Mouse (Mus musculus) mature B cell (primary cell): ENCODE data around the gene Pnkp.

Experiments used
- in situ Hi-C: fragments of 300-500 bp; cut with MboI; formaldehyde crosslinking; loops from 2 replicates; pipeline ENCODE4 v1.14.3; 2019

Gene Pnkp

DNA sequence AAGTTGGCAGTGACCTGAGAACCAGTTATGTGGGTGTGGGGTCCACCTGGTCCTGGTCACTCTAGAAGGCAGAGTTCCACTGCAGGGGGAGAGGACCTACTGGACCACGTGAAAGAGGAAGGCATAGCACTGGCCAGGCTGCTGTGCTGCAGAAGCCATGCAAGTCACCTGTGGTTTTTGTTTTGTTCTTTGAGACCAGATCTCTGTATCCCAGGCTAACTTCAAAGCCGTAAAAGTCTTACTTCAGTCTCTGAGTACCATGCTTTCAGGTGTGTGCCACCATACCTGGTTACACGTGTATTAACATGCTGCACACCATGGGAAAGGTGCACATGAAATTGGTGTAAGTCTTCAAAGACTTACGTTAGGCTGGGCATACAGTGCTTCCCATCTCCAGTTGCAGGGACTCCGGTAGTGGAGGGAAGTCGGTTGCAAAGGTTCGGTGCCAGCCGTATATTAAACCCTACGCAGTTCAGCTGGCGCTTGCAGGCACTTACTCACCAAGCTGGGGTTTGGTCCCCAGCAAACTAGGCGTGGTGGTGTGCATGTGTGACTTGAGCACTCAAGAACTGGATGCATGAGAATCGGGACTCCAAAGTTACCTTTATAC is 5.2 kb upstream of the Pnkp start:
- in situ Hi-C loops = no loop called here

DNA sequence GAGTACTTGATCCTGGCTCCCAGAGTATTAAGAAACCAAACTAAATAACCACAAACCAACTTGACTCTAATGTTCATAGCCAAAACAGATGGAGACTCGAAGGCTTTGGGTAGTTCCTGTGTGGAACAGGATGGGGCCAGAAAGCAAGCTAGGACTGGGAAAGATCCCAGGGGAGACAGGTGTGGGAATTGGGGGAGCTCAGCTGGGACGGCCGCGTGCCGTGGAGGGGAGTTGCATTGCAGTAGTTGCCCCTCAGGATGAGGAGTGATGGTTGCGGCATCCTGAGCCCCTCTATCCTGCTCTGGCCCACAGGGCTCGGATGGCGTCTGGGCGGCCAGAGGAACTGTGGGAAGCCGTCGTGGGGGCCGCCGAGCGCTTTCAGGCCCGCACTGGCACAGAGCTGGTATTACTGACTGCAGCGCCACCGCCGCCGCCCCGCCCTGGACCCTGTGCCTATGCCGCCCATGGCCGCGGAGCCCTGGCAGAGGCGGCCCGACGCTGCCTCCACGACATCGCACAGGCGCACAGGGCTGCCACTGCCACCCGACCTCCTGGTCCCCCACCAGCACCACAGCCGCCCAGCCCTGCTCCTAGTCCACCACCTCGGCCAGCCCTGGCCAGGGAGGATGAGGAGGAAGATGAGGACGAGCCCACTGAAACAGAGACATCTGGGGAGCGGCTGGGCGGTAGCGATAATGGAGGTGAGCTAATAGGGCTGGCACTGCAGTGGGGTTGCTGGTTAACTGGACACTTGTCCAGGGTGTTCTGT is 4.5 kb upstream of the Pnkp start:
- in situ Hi-C loops = no loop called here

DNA sequence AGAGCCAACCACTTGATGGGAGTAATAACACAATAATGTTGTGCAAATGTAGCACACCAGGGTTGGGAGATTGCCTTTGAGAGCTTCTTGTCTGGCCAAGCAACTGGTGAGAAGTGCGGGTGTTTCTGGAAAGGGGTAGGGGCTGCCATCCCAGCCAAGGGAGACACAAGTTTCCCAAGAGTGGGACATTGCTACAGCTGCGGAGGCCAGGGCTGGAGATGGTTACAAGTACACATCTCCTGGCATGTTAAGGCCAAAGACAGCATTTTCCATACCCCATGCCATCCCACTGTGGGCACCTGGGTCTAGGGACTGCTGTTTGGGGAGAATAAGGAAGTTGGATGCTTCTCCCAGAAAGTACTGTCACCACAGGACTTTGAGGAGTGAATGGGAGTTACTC is 3.9 kb upstream of the Pnkp start:
- in situ Hi-C loops = no loop called here

GRCm38 (mm10) chr7:44853596-44854355 is 3.2 kb upstream of the Pnkp start:
- in situ Hi-C loops = no loop called here

DNA sequence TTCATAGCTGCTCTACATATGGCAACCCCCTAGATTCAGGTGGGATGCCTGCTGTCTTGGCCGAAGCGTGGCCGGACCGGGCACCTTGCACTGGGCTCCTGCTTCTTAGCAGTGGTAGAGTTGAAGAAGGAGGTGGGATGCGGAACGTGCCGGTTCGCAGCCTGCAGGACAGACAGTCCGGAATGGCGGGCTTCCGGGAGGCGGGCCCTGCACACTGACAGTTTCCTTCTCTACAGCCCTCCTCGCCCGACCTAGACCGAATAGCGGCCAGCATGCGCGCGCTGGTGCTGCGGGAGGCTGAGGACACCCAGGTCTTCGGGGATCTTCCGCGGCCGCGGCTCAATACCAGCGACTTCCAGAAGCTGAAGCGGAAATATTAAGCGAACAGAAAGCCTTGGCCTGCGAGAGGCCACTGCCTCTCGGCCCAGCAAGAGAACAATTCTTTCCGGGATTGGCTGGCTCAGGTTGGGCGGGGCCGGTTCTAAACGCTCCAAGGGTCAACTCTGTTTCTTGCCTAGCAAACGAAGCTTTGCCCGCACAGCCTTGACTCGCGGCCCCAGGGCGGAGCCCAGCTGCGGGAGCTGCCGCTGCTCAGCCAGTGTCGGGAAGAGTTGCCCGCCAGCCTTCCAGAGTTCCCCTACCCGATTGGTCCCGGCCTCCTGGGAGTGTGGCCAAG is 2.4 kb upstream of the Pnkp start:
- in situ Hi-C loops = no loop called here

DNA sequence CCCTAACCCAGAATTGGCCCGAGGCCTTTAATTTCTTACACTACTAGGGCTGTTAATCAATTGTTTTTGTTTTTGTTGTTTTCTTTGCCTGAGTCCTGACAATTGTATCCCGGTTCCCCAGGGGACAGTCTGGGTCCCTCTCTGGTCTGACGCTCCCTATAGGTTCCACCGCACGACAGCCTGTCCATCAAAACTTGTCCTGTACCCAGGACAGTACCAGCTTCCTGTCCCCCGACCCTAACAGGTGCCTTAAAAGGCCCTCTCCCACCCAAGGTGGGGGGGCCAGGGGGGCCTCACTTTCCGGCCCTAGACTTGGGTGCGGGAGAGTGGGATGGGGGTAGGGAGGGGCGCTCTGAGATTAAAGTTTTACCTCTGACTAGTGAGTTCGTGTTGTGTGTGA is 1.9 kb upstream of the Pnkp start:
- in situ Hi-C loops = no loop called here

- in situ Hi-C loops = no loop called here
Observed at GRCm38 (mm10) chr7:44856265-44856916, 548 bp upstream of the Pnkp start.

DNA sequence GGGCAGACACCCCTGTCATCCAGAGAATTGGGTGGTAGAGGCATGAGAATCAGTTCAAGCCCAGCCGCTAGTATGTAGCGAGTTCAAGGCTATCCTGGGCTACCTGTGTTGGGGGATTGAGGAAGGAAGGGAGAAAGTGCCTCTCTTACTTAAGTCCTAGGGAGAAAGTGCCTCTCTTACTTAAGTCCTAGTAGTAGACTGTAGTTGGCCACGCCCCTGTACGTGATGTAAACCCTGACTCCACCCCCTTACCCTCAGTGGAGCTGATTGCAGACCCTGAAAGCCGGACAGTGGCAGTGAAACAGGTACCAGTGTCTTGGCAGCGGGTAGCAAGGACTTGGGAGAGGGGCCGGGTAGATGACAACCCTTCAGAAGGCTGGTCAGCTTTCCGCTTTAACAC is 966 bp downstream of the Pnkp start:
- in situ Hi-C loops = no loop called here

DNA sequence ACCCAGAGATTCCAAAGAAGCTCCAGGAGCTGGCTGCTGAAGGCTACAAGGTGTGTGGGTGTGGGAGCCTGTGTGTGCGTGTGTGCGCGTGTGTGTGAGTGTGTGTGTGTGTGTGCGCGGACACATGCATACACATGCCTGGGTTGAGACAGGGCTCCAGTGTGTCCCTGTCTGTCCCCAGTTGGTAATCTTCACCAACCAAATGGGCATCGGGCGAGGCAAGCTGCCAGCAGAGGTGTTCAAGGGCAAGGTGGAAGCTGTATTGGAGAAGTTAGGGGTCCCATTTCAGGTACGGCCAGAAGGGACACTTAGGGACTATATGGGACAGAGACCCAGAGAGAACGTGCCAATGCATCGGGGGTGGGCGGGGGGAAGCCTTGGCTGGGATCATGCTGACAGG is 3.0 kb downstream of the Pnkp start:
- in situ Hi-C loops = no loop called here

DNA sequence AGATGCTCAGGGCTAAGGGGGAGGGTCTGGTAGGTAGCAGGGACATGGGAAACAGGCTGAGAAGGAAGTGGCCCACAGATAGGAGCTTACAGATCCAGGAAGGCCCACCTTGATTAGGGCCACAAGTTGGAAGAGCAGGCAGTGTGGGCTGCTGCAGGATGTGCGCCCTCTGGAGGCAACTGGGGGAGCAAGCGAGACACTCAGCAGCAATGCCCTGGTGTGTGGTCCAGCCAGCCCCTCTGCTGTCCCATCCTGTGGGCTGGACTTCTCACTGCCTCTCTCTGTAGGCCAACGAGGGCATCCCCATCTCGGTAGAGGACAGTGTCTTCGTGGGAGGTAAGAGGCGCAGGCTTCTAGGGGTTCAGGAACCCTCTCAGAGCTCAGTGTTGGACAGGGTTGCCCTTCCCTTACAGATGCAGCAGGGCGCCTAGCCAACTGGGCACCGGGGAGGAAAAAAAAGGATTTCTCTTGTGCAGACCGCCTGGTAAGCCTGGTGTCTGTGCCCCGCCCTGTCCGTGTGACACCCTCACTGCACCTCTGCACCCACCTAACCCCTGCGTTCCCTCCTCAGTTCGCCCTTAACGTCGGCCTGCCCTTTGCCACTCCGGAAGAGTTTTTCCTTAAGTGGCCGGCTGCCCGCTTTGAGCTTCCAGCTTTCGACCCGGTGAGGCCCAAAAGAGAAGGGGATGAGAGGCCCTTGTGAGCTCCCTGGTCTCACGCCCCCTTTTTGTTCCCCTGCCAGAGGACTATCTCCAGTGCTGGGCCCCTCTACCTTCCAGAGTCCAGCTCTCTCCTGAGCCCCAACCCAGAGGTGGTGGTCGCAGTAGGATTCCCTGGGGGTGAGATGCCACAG is 3.9 kb downstream of the Pnkp start:
- in situ Hi-C loops = no loop called here

DNA sequence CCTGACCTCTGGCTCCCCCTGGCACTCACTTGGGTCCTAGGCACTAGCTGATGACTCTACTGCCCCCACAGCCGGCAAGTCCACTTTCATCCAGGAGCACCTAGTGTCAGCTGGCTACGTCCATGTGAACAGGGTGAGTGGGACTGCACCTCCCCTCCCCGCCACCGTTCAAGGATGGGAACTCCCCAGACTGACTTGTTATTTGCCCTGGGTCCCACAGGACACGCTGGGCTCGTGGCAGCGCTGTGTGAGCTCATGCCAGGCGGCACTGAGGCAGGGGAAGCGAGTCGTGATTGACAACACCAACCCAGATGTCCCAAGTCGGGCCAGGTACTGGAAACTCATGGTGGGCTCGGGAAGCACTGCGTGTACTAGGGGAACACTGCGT is 4.5 kb downstream of the Pnkp start:
- in situ Hi-C loops = no loop called here

- in situ Hi-C loops = no loop called here
Observed at GRCm38 (mm10) chr7:44862434-44862833, 5.5 kb downstream of the Pnkp start.

- in situ Hi-C loops = no loop called here
Observed at GRCm38 (mm10) chr7:44863210-44863609, 6.3 kb downstream of the Pnkp start.

GRCm38 (mm10) chr7:44863982-44864494 is 7.1 kb downstream of the Pnkp start:
- in situ Hi-C loops = no loop called here

GRCm38 (mm10) chr7:44864595-44865542 is 7.9 kb downstream of the Pnkp start:
- in situ Hi-C loops = no loop called here

DNA sequence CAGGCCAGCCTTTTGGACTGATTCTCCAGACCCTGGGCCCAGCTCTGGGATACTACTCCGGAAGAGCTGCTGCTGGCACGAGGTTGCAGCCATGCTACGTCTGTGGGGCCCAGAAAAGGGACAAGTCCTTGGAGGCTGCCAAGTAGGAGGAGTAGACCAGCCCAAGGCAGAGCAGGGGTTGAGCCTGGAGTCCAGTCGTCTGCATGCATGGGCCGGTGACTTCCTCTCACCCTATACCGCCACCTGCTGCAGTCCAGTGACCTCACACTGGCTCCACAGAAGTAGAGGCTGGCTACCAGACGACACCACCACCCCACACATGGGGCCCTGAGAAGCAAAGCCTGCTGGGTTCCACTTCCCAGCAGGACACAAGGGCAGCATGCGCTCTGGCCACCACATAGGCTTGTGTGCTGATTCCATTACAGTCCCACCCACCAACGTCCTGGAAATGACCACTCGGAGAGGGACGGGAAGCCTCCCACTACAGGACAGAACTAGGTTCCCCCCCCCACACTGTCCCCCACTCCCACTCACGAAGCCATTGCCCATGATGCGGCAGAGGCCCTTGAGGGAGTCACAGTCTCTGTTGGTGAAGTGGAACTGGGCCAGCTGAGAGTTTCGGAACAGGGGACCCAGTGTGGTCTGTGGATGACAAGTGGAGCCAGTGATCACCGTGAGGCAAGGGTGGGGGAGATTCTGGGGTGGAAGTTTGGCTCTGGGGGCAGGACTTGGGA is 9.5 kb downstream of the Pnkp start:
- in situ Hi-C loops = no loop called here

GRCm38 (mm10) chr7:44867010-44867702 is 10.2 kb downstream of the Pnkp start:
- in situ Hi-C loops = no loop called here

GRCm38 (mm10) chr7:44867802-44868201 is 10.9 kb downstream of the Pnkp start:
- in situ Hi-C loops = no loop called here
